In genomic region chr3:41375230-41375930, GRCm38 (mm10) we compare ENCODE assay signal across 21 mouse cellular contexts.
DNase-seq lines count a peak whose midpoint lies in the region; ATAC-seq and TF ChIP-seq lines count a peak whose summit lies in the region.
"Had no signal": no experiment of that assay in that cellular context is flagged by ENCODE, and none has a peak within 500 bp of the region (broad histone marks: within the 10 kb centered on the region; RNA-seq: fewer than 3 reads in every experiment).

No protein-coding gene starts in this region.

- DNase-seq in heart, adult 18-20 months = peak; percentile 40 to 56
- DNase-seq in 416B (ENCODE audit: low read depth) = peak; percentile 57
- DNase-seq in lung, postnatal 36 days = peak; percentile 73
- no peak for DNase-seq in liver, postnatal 0 days
- DNase-seq in layer of hippocampus, adult 8-10 months (ENCODE audit: low spot score in 2 of 2) = no peak
- DNase-seq: adrenal gland, adult 8-10 months; cerebellum, postnatal 25 days; heart, postnatal 14 days; kidney, adult 8-10 months; kidney, postnatal 36 days; liver, embryonic 13.5 days; right cerebral cortex, postnatal 25 days; thymus, postnatal 36 days had no signal

- no peak overlapping the region for H3K9ac ChIP-seq in heart, embryonic 12.5 days
- no peak overlapping the region for H3K9ac ChIP-seq in liver, postnatal 0 days (replicated peaks)
- H3K9ac ChIP-seq in kidney, embryonic 15.5 days = no peak overlapping the region
- H3K9ac ChIP-seq: embryonic facial prominence, embryonic 15.5 days; hindbrain, embryonic 13.5 days; limb, embryonic 12.5 days; liver, embryonic 13.5 days had no signal

- no peak overlapping the region for H3K4me2 ChIP-seq in heart, embryonic 12.5 days
- H3K4me2 ChIP-seq in liver, postnatal 0 days (ENCODE audit: low read depth, low read length) = no peak overlapping the region
- no peak overlapping the region for H3K4me2 ChIP-seq in kidney, embryonic 15.5 days
- H3K4me2 ChIP-seq: embryonic facial prominence, embryonic 15.5 days; heart, embryonic 11.5 days; hindbrain, embryonic 13.5 days; limb, embryonic 12.5 days; liver, embryonic 13.5 days had no signal

- peaks cover 37% of the 10 kb centered on the region for H3K4me1 ChIP-seq in heart, embryonic 12.5 days (replicated peaks)
- H3K4me1 ChIP-seq in liver, postnatal 0 days (ENCODE audit: insufficient read depth) = 0 out of 2 replicates have a peak, but pooled peaks cover 4% of the 10 kb centered on the region
- peaks cover 22% of the 10 kb centered on the region for H3K4me1 ChIP-seq in kidney, embryonic 15.5 days
- H3K4me1 ChIP-seq: liver, embryonic 13.5 days had no signal

- no peak for TF ChIP-seq EP300 in liver, postnatal 0 days (IDR thresholded peaks at IDR 0.05; ENCODE audit: low read depth)

- 80% methylated on average over 2 of the region's 2 CpGs for WGBS in heart, embryonic 12.5 days
- WGBS in liver, postnatal 0 days (ENCODE audit: insufficient replicate concordance) = 63% methylated on average over 2 of the region's 2 CpGs
- 78% methylated on average over 2 of the region's 2 CpGs for WGBS in kidney, embryonic 15.5 days

- no peak for TF ChIP-seq CTCF in liver, postnatal 0 days (IDR thresholded peaks at IDR 0.05; ENCODE audit: low read depth)

- H3K27ac ChIP-seq in heart, embryonic 12.5 days (ENCODE audit: poor library complexity, severe bottlenecking) = no peak overlapping the region
- no peak overlapping the region for H3K27ac ChIP-seq in liver, postnatal 0 days (ENCODE audit: low read depth)
- H3K27ac ChIP-seq in kidney, embryonic 15.5 days = no peak overlapping the region
- H3K27ac ChIP-seq: embryonic facial prominence, embryonic 15.5 days; hindbrain, embryonic 13.5 days; limb, embryonic 12.5 days; liver, embryonic 13.5 days had no signal

- H3K4me3 ChIP-seq in heart, embryonic 12.5 days = no peak overlapping the region
- H3K4me3 ChIP-seq in liver, postnatal 0 days (ENCODE audit: low read depth, low read length) = no peak overlapping the region
- no peak overlapping the region for H3K4me3 ChIP-seq in kidney, embryonic 15.5 days (replicated peaks)
- H3K4me3 ChIP-seq: embryonic facial prominence, embryonic 15.5 days; hindbrain, embryonic 13.5 days; limb, embryonic 12.5 days; liver, embryonic 13.5 days had no signal

- no peak for ATAC-seq in heart, embryonic 12.5 days (ENCODE audit: insufficient number of reproducible peaks, low FRiP score)
- ATAC-seq in granulocyte monocyte progenitor cell, adult 5-6 weeks (replicated peaks; ENCODE audit: poor library complexity, severe bottlenecking) = 0 out of 2 replicates have a peak, but pooled peaks have one; percentile 10
- no peak for ATAC-seq in liver, postnatal 0 days
- no peak for ATAC-seq in kidney, embryonic 15.5 days (replicated peaks; ENCODE audit: low FRiP score)
- ATAC-seq: inflammation-experienced regulatory T-cells, adult 6 months had no signal

- H3K36me3 ChIP-seq in heart, embryonic 12.5 days = no peaks in the 10 kb centered on the region
- H3K36me3 ChIP-seq in liver, postnatal 0 days (replicated peaks; ENCODE audit: insufficient read depth, low read length) = no peaks in the 10 kb centered on the region
- H3K36me3 ChIP-seq in kidney, embryonic 15.5 days = no peaks in the 10 kb centered on the region
- H3K36me3 ChIP-seq: embryonic facial prominence, embryonic 15.5 days; hindbrain, embryonic 13.5 days; limb, embryonic 12.5 days; liver, embryonic 13.5 days had no signal

- H3K27me3 ChIP-seq in heart, embryonic 12.5 days (replicated peaks) = no peaks in the 10 kb centered on the region
- H3K27me3 ChIP-seq in liver, postnatal 0 days (ENCODE audit: insufficient read depth, low read length) = no peaks in the 10 kb centered on the region
- H3K27me3 ChIP-seq in kidney, embryonic 15.5 days = no peaks in the 10 kb centered on the region
- H3K27me3 ChIP-seq: embryonic facial prominence, embryonic 15.5 days; hindbrain, embryonic 13.5 days; limb, embryonic 12.5 days; liver, embryonic 13.5 days had no signal

- H3K9me3 ChIP-seq in heart, embryonic 12.5 days (replicated peaks) = peaks cover 6% of the 10 kb centered on the region; the same call in 1 of the 2 replicates
- no peaks in the 10 kb centered on the region for H3K9me3 ChIP-seq in liver, postnatal 0 days (ENCODE audit: low read length)
- H3K9me3 ChIP-seq in kidney, embryonic 15.5 days (replicated peaks) = no peaks in the 10 kb centered on the region
- H3K9me3 ChIP-seq: embryonic facial prominence, embryonic 15.5 days; hindbrain, embryonic 13.5 days; limb, embryonic 12.5 days; liver, embryonic 13.5 days had no signal

Comparison
In these comparisons a context has a peak if more than half of its experiments do, and no peak if none do; other contexts are left out.
1. DNase-seq: peak in heart, adult 18-20 months (2 of 2), 416B (single experiment) and lung, postnatal 36 days (single experiment); none in liver, postnatal 0 days (single experiment) and layer of hippocampus, adult 8-10 months (0 of 2).